Comparison of ENCODE assay signal across 9 mouse cellular contexts in genomic region chr4:116300878-116301355, GRCm38 (mm10).
DNase-seq lines count a peak whose midpoint lies in the region; ATAC-seq and TF ChIP-seq lines count a peak whose summit lies in the region.
"Had no signal": no experiment of that assay in that cellular context is flagged by ENCODE, and none has a peak within 500 bp of the region (broad histone marks: within the 10 kb centered on the region; RNA-seq: fewer than 3 reads in every experiment).

No protein-coding gene starts in this region.

- no peaks in the 10 kb centered on the region for H3K36me3 ChIP-seq in liver, embryonic 14.5 days (replicated peaks; ENCODE audit: control insufficient read depth, insufficient read depth, low read depth)

- intact Hi-C loops in gastrocnemius, postnatal 14 days (cut with DNase I; ENCODE audit: low total_unique reads) = no loop called here

- WGBS in liver, embryonic 14.5 days (ENCODE audit: insufficient replicate concordance) = 6% methylated on average over 4 of the region's 4 CpGs

- H3K27ac ChIP-seq in liver, embryonic 14.5 days = no peak overlapping the region
- H3K27ac ChIP-seq: neural tube, embryonic 15.5 days had no signal

- no peak overlapping the region for H3K9ac ChIP-seq in liver, embryonic 14.5 days (replicated peaks)
- H3K9ac ChIP-seq: neural tube, embryonic 15.5 days had no signal

- peak; percentile 22 for DNase-seq in lung, postnatal 10 days
- no peak for DNase-seq in lung, postnatal 14 days
- DNase-seq in NIH3T3 (ENCODE audit: low read depth) = peak; percentile 97
- peak; percentile 36 for DNase-seq in gastrocnemius, postnatal 14 days
- DNase-seq in liver, embryonic 14.5 days (ENCODE audit: low read depth in 3 of 3, low spot score in 3 of 3) = no peak
- no peak for DNase-seq in thymus, postnatal 36 days
- DNase-seq: thymus, postnatal 14 days had no signal

- TF ChIP-seq CTCF in liver, embryonic 14.5 days (IDR thresholded peaks at IDR 0.05; ENCODE audit: low read depth) = no peak

- no peaks in the 10 kb centered on the region for H3K27me3 ChIP-seq in liver, embryonic 14.5 days (ENCODE audit: control insufficient read depth, insufficient read depth, low read length)
- H3K27me3 ChIP-seq: neural tube, embryonic 15.5 days had no signal

- no peak overlapping the region for H3K4me3 ChIP-seq in liver, embryonic 14.5 days (ENCODE audit: insufficient read depth in 1 of 2, low read depth in 2 of 2, low read length in 2 of 2)
- H3K4me3 ChIP-seq: neural tube, embryonic 15.5 days had no signal

- H3K4me1 ChIP-seq in liver, embryonic 14.5 days (replicated peaks; ENCODE audit: control insufficient read depth in 2 of 2, insufficient read depth in 2 of 2, low read length in 1 of 2) = no peaks in the 10 kb centered on the region
- H3K4me1 ChIP-seq: neural tube, embryonic 15.5 days had no signal

- 0 out of 2 replicates have a peak, but pooled peaks have one; percentile 37 for ATAC-seq in liver, embryonic 14.5 days (ENCODE audit: insufficient read depth)
- ATAC-seq in monocyte, adult 5-6 weeks (replicated peaks; ENCODE audit: insufficient number of reproducible peaks, low FRiP score, low TSS enrichment, poor library complexity, severe bottlenecking) = no peak

- no peak overlapping the region for H3K4me2 ChIP-seq in liver, embryonic 14.5 days (ENCODE audit: low read depth)
- H3K4me2 ChIP-seq: neural tube, embryonic 15.5 days had no signal

- TF ChIP-seq EP300 in liver, embryonic 14.5 days (IDR thresholded peaks at IDR 0.05; ENCODE audit: low read depth) = no peak

- no peaks in the 10 kb centered on the region for H3K9me3 ChIP-seq in liver, embryonic 14.5 days (ENCODE audit: control insufficient read depth, low read length)
- H3K9me3 ChIP-seq: neural tube, embryonic 15.5 days had no signal

Comparison
In these comparisons a context has a peak if more than half of its experiments do, and no peak if none do; other contexts are left out.
1. DNase-seq: peak in lung, postnatal 10 days (single experiment), NIH3T3 (single experiment) and gastrocnemius, postnatal 14 days (single experiment); none in lung, postnatal 14 days (single experiment), liver, embryonic 14.5 days (0 of 3) and thymus, postnatal 36 days (0 of 2).